Mouse (Mus musculus) E14TG2a.4 (cell line): ENCODE data around the gene 0610040J01Rik.

Experiments used
- CTCF ChIP-seq: conservative IDR thresholded peaks from 2 replicates; pipeline ENCODE4 v1.5.1; 2014; ENCODE audit warnings: low read length
- POU5F1 ChIP-seq: IDR thresholded peaks from 2 replicates; pipeline ENCODE4 v1.6.1; 2014; ENCODE audit warnings: low read length, borderline replicate concordance

GRCm38 (mm10) chr5:63932829-63933228 is 120.7 kb downstream of the 0610040J01Rik start:
- no peak for TF ChIP-seq CTCF
- TF ChIP-seq POU5F1: no peak
